Mouse (Mus musculus) forebrain, embryonic 13.5 days (tissue): ENCODE data around the gene Sectm1b. TPM values are rescaled to one million over a fixed set of nuclear protein-coding genes. Genes with fewer than 3 reads are reported as not detected.
"Not testable (repeated sequence)": the region's sequence is repeated elsewhere in the genome, so short reads cannot be mapped to it uniquely, and the experiment has no call there.

ENCODE experiments used
- ATAC-seq: fragments of 200-750 bp; cut with Nextera tagmentation; 2 replicates; pipeline ENCODE4 v1.8.0; 2017
- H3K27ac ChIP-seq: fragments of 300-500 bp; sonication (generic); 2 replicates; pipeline ENCODE4 v1.5.1; 2015; ENCODE audit warnings: inconsistent platforms, mild to moderate bottlenecking, moderate library complexity
- H3K27me3 ChIP-seq: fragments of 300-500 bp; sonication (generic); 2 replicates; pipeline ENCODE4 v1.6.1; 2015; ENCODE audit warnings: mild to moderate bottlenecking, inconsistent platforms
- H3K36me3 ChIP-seq: fragments of 300-500 bp; sonication (generic); 2 replicates; pipeline ENCODE4 v1.6.1; 2015; ENCODE audit warnings: mild to moderate bottlenecking, inconsistent platforms; ENCODE audit not compliant: poor library complexity, severe bottlenecking
- H3K4me1 ChIP-seq: fragments of 300-500 bp; sonication (generic); 2 replicates; pipeline ENCODE4 v1.6.1; 2015; ENCODE audit warnings: inconsistent platforms
- H3K4me2 ChIP-seq: fragments of 300-500 bp; sonication (generic); 2 replicates; pipeline ENCODE4 v1.6.1; 2015; ENCODE audit warnings: inconsistent platforms, mild to moderate bottlenecking, moderate library complexity
- H3K4me3 ChIP-seq: fragments of 300-500 bp; sonication (generic); 2 replicates; pipeline ENCODE4 v1.5.1; 2015; ENCODE audit warnings: mild to moderate bottlenecking, inconsistent platforms
- H3K9ac ChIP-seq: fragments of 300-500 bp; sonication (generic); 2 replicates; pipeline ENCODE4 v1.6.1; 2015; ENCODE audit warnings: mild to moderate bottlenecking, inconsistent platforms
- H3K9me3 ChIP-seq: fragments of 300-500 bp; sonication (generic); replicated peaks from 2 replicates; pipeline ENCODE4 v1.6.1; 2016; ENCODE audit warnings: inconsistent platforms
- WGBS: fragments of 180-500 bp; shearing (Covaris S2); methylation state at CpG from one replicate; pipeline ENCODE4 v1.1.7; 2015; 5-methylcytosine and 5-hydroxymethylcytosine counted together
- polyA plus RNA-seq: library from polyadenylated mRNA; unstranded; fragments of >200 nt; fragmentation: Nextera tagmentation; extraction: Ambion mirVana; gene quantifications from 2 replicates; pipeline ENCODE4 v1.2.1, GENCODE M21; 2015

Sectm1b gene
- polyA plus RNA-seq, 1 experiment from 2014 or later, result not detected

DNA sequence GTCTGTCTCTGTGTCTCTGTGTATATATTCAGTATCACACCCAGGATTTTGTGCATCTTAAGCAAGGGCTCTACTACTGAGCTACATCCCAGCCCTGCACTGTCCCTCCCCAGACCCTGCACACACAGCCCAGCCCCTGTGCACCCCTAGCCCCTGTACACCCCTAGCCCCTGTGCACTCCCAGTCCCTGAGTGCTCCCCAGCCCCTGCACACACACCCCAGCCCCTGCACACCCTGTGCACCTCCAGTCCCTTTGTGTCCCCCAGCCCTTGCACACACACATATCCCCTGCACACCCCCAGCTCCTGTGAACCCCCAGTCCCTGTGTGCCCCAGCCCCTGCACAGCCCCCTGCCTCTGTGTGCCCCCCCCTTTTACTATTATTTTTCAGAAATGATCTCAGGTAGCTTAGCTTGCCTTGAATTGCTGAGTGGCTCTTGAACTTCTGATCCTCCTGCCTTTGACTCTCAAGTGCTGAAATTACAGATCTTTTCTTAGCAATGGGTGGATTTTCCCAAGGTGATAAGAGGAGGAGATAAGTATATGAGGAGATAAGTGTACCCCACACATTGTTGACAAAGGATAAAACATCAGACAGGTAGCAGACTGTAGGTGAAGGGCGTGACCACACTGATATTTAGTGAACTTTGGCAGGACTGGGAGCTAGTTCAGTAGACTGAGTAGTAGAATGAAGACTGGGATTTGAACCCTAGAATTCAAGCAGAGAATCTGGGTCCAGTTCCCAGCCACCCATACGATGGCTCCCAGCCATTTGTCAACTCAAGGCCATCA, 26.6 kb upstream of the Sectm1b start:
- H3K4me1 ChIP-seq, result no peaks in the 10 kb centered on the region
- H3K4me3 ChIP-seq, result no peak overlapping the region
- H3K9ac ChIP-seq, result no peak overlapping the region
- H3K27ac ChIP-seq, result no peak overlapping the region
- H3K36me3 ChIP-seq, result no peaks in the 10 kb centered on the region
- H3K9me3 ChIP-seq, result no peaks in the 10 kb centered on the region
- no peak overlapping the region for H3K4me2 ChIP-seq
- ATAC-seq, result no peak
- H3K27me3 ChIP-seq, result no peaks in the 10 kb centered on the region
- 85% methylated on average over 2 of the region's 2 CpGs for WGBS

DNA sequence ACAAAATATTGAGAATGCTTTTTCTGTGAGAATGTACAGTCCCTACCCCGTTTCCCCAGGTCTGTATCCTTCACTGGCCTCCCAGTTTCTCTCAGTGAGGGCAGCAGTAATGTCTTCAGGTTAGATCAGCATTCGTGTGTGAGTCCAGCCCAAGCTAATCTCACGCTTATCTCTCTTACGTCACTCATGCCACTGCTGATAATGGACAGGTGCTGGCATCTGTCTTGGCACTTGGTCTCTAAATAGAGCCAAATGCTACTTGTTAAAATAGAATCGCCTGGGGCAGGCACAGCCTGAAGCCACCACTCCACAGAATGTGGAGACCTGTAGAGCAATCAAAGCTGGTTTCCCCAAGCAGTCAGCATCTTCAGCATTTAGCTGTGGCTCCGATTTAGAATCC, 25.6 kb upstream of the Sectm1b start:
- Histone ChIP-seq H3K27ac (no peak overlapping the region), H3K9ac (no peak overlapping the region), H3K9me3 (no peaks in the 10 kb centered on the region), H3K27me3 (no peaks in the 10 kb centered on the region), H3K4me2 (no peak overlapping the region), H3K36me3 (no peaks in the 10 kb centered on the region), H3K4me3 (no peak overlapping the region), H3K4me1 (no peaks in the 10 kb centered on the region)
- no peak for ATAC-seq
- WGBS, result 86% methylated on average over 6 of the region's 6 CpGs

DNA sequence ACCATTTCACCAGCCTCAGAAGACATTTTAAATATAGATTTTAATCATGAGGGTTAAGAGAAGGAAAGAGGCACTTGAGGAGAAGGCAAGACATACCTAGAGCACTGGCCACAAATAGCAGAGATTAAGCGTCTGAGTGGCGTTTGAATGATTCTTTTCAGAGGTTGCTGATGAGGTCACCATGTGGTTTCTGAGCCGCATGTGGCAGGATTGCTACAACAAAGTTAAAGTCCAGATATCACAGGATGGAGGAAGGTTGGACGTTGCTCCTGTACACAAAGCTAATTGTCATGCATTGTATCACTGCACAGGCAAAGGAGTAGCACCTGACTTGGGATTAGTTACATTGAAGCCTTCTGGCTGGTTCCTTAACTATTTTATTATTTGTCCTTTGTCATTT, 22.9 kb upstream of the Sectm1b start:
- no peak overlapping the region for H3K9ac ChIP-seq
- H3K4me2 ChIP-seq, result no peak overlapping the region
- H3K9me3 ChIP-seq, result no peaks in the 10 kb centered on the region
- no peak for ATAC-seq
- WGBS, result 42% methylated on average over 4 of the region's 4 CpGs
- H3K4me3 ChIP-seq, result no peak overlapping the region
- H3K27me3 ChIP-seq, result no peaks in the 10 kb centered on the region
- no peak overlapping the region for H3K27ac ChIP-seq
- no peaks in the 10 kb centered on the region for H3K36me3 ChIP-seq
- H3K4me1 ChIP-seq, result no peaks in the 10 kb centered on the region

DNA sequence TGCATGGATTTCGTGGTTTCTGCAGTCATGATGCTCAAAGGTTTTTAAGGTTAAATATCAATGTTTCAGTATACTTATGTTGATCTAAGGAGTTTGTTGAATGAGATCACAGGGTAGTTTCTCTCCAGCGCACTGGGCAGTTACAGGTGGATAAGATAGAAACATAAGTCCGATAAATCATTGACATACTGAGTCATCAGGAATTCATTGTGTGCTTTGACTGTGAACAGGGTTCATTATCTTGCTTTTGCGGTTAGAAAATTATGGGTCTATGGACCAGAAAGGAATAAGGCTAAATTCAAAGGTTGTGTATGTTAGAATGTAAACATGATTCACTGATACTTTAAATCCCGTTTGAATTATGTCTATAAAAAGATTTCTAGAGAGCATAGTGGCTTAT, 21.8 kb upstream of the Sectm1b start:
- Histone ChIP-seq H3K27me3 (no peaks in the 10 kb centered on the region), H3K4me3 (no peak overlapping the region), H3K4me2 (no peak overlapping the region), H3K9me3 (no peaks in the 10 kb centered on the region), H3K36me3 (no peaks in the 10 kb centered on the region), H3K4me1 (no peaks in the 10 kb centered on the region), H3K27ac (no peak overlapping the region), H3K9ac (no peak overlapping the region)
- WGBS, result 85% methylated on average over 5 of the region's 5 CpGs
- no peak for ATAC-seq

DNA sequence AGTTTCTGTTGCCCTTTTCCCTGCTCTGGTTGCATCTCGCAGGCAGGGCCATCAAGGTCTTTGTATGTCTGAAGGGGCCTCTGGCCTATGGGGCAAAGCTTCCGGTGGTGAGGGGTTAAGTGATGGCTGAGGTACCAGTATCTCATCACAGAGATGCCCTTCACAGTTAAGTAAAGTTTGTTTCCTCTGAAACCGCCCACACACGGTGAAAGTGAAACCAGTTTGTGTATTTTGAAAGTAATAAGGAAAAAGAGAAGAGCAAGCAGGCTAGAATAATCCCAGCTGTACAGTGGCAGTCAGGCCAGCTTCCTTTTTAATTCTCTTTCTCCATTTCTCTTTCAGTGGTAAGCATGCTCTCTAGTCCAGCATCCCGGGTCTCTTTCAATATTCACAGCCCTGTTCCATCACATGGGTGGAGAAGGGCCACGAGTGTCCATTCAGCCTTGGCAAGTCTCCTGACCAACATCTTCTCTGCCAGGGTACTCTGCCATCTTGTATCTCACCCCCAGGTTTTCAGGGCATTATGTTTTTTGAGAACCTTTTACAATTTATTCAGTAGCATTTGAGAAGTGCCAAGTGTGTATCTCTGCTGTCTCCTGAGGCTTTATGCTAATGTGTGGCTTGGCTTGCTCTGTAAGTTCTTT, 19.6 kb upstream of the Sectm1b start:
- H3K4me3 ChIP-seq, result no peak overlapping the region

DNA sequence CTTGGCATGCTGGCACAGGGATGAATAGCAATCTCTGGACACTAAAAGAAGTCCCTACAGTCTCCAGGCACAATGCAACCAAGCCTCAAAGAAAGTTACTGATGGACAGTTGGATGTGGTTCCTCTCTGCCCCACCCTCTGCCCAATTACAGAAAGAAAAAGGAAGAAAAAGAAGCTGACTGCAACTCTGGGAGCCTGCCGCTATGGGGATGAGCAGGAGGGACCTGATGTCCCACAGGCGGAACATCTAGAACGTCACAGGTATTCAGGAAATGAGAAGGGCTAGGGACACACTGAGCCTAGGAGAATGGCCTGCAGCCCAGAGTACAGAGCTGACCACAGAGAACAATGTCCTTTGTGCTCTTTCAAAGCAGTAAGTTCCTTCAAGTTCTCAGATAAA, 18.9 kb upstream of the Sectm1b start:
- no peak for ATAC-seq
- Histone ChIP-seq H3K4me3 (no peak overlapping the region), H3K9ac (no peak overlapping the region), H3K27me3 (no peaks in the 10 kb centered on the region), H3K4me1 (no peaks in the 10 kb centered on the region), H3K4me2 (no peak overlapping the region), H3K36me3 (no peaks in the 10 kb centered on the region), H3K27ac (no peak overlapping the region), H3K9me3 (no peaks in the 10 kb centered on the region)
- WGBS, result 88% methylated on average over 3 of the region's 3 CpGs

More for the DNA sequence above, 19.6 kb upstream of the Sectm1b start:
- WGBS, result 82% methylated on average over 6 of the region's 6 CpGs
- Histone ChIP-seq H3K27ac (no peak overlapping the region), H3K9me3 (no peaks in the 10 kb centered on the region), H3K36me3 (no peaks in the 10 kb centered on the region), H3K4me2 (no peak overlapping the region), H3K4me1 (no peaks in the 10 kb centered on the region), H3K27me3 (no peaks in the 10 kb centered on the region), H3K9ac (no peak overlapping the region)
- ATAC-seq, result no peak

DNA sequence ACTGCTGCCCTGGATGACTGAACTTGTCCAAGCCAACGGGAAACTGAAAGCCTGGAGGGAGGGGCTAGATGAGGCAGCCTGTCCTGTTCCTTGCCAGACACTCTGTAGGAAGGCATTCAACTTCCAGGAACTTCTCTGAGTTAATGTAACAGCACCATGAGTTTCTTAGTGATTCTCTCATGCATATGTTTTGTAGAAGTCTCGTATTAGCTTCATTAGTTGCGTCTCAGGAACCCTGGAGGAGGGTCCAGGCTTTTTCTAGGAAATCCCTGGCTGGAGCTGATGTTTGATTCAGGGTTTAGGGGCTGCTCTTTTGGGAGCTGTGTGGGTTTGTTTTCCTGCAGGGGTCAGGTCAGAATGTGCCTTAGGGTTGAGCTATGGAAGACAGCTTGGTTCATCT, 17.8 kb upstream of the Sectm1b start, which contains the start of gene Sectm1a:
TSS of gene Sectm1a (minus strand) at position 101 of the 400 bp plus-strand sequence.
- Histone ChIP-seq H3K9ac (no peak within 1 kb of the TSS), H3K4me3 (no peak within 1 kb of the TSS), H3K9me3 (no peaks in the 10 kb centered on the region), H3K27me3 (no peaks in the 10 kb centered on the region), H3K36me3 (no peaks in the 10 kb centered on the region), H3K4me2 (no peak within 1 kb of the TSS), H3K4me1 (no peaks in the 10 kb centered on the region), H3K27ac (no peak within 1 kb of the TSS)
- WGBS, result 76% methylated on average over 3 of the region's 3 CpGs
- no peak for ATAC-seq

DNA sequence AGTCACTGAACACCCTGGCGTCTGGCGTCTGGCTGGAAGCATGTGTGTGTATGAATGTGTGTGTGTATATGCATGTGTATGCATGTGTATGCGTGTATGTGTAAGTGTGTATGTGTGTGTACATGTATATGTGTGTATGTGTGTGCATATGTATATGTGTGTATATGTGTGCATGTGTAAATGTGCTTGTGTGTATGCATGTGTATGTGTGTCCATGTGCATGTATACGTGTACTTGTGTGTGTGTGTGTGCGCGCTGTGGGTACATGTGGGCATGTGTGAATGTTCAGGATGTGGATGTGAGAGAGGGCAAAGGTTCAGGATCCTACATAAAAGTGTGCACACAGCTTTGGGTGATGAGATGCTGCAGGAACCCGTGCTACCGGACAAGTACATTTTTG, 17.0 kb upstream of the Sectm1b start:
- 94% methylated on average over 8 of the region's 8 CpGs for WGBS
- no peak overlapping the region for H3K9ac ChIP-seq
- no peak for ATAC-seq
- no peaks in the 10 kb centered on the region for H3K4me1 ChIP-seq
- no peak overlapping the region for H3K4me3 ChIP-seq
- H3K9me3 ChIP-seq, result no peaks in the 10 kb centered on the region
- H3K36me3 ChIP-seq, result no peaks in the 10 kb centered on the region
- no peak overlapping the region for H3K4me2 ChIP-seq
- H3K27me3 ChIP-seq, result no peaks in the 10 kb centered on the region
- H3K27ac ChIP-seq, result no peak overlapping the region

DNA sequence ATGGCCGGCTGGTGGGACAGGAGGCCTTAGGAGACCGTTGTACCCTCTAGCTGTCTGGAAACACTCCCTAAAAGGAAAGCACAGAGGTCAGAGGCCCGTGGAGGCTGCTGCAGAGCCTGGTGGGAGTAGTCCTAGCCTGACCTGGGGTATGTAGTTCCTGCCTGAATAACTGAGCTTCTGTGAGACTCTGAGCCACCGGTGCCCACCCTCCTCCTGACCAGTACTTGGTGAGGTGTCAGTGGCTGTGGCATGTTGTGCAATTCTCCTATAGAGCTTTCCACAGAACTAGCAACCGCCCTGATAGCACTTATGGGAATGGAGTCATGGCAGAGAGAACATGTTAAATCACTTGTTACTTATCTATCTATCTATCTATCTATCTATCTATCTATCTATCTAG, 12.3 kb upstream of the Sectm1b start:
- no peaks in the 10 kb centered on the region for H3K4me1 ChIP-seq
- 81% methylated on average over 5 of the region's 5 CpGs for WGBS
- no peak overlapping the region for H3K27ac ChIP-seq
- H3K36me3 ChIP-seq, result no peaks in the 10 kb centered on the region
- no peaks in the 10 kb centered on the region for H3K9me3 ChIP-seq
- H3K4me2 ChIP-seq, result no peak overlapping the region
- no peak overlapping the region for H3K4me3 ChIP-seq
- ATAC-seq, result no peak
- H3K27me3 ChIP-seq, result no peaks in the 10 kb centered on the region
- H3K9ac ChIP-seq, result no peak overlapping the region

DNA sequence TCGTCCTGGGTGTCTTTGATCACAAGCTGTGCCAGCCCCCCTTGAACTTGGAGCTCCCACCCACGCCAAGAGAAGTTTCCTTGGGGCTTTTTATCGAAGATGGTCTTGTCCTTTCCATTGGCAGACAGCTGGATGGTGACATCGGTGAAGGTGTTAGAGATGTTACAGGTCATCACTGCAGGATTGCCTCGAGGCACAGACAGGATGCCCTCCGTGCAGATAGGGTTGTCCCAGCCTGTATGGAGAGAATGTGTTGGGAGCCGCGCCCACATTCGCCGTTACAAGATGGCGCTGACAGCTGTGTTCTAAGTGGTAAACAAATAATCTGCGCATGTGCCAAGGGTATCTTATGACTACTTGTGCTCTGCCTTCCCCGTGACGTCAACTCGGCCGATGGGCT, 6.3 kb upstream of the Sectm1b start:
- not testable (repeated sequence) for H3K4me1 ChIP-seq, H3K4me2 ChIP-seq, H3K36me3 ChIP-seq, H3K9me3 ChIP-seq, H3K27ac ChIP-seq, H3K4me3 ChIP-seq, H3K27me3 ChIP-seq, H3K9ac ChIP-seq, ATAC-seq
- WGBS, result 94% methylated on average over 12 of the region's 16 CpGs

DNA sequence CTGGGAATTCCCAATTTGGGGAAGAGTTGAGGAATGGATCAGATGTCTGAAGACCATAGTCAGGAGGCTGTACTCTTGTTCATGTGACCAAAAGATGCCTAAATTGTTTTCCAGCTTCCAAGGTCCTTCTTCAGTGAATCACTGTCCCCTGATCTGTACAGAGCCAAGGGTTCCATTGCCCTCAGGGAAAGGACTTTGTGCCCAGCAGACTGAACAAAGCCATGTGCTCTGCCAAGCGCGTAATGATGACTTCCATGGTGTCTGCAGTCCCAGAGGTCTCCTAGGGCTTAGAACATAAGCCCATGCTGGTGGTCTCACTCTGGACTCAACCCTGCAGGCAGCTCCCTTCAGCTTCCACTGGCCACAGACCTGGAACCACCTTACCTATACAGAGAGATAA, 4.5 kb upstream of the Sectm1b start:
- Histone ChIP-seq H3K9ac (no peak overlapping the region), H3K27ac (no peak overlapping the region), H3K4me2 (no peak overlapping the region), H3K4me3 (no peak overlapping the region), H3K4me1 (no peaks in the 10 kb centered on the region), H3K27me3 (no peaks in the 10 kb centered on the region), H3K36me3 (no peaks in the 10 kb centered on the region), H3K9me3 (no peaks in the 10 kb centered on the region)
- 93% methylated on average over 2 of the region's 2 CpGs for WGBS
- ATAC-seq, result no peak

DNA sequence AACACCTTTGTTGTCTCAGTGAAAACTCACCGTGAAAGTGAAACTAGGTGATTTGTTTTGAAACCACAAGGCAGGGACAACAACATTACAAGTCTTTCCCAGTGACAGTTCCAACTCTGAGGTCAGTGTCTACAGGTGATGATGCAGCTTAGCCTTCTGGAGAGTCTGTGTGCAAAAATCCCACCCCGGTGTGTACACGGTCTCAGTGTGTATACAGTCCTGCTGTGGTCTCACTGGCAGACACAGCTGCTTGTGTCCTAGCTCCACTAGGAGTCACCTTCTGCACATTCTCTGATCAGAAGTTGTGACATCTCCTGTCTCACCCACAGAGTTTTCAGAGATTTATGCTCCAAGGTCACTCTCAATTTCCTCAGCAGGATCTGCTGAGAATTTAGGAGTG, 828 bp upstream of the Sectm1b start:
- H3K4me1 ChIP-seq, result no peaks in the 10 kb centered on the region
- H3K36me3 ChIP-seq, result no peaks in the 10 kb centered on the region
- H3K27me3 ChIP-seq, result no peaks in the 10 kb centered on the region
- no peak overlapping the region for H3K9ac ChIP-seq
- H3K9me3 ChIP-seq, result no peaks in the 10 kb centered on the region
- no peak for ATAC-seq
- no peak overlapping the region for H3K4me2 ChIP-seq
- no peak overlapping the region for H3K27ac ChIP-seq
- WGBS, result 89% methylated on average over 3 of the region's 3 CpGs
- no peak overlapping the region for H3K4me3 ChIP-seq

DNA sequence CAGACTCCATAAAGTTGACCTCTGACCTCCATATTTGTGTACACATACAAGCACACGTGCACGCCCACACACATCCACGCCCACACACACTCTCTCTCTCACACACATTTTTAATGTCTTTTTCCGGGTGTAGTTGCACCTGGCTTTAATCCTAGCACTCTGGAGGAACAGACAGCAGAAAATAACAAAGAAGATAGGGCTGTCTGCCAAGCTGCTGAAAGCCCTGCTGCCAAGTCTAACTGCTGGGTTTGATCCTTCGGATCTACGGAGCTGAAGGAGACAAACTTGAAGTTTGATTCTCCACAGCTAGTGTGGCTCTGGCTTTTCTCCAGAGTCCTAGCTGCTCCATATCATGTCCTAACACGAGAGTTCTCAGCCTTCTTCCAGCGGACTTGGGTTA, 1.8 kb downstream of the Sectm1b start:
- H3K9ac ChIP-seq, result no peak overlapping the region
- ATAC-seq, result no peak
- no peak overlapping the region for H3K4me3 ChIP-seq
- no peaks in the 10 kb centered on the region for H3K4me1 ChIP-seq
- no peak overlapping the region for H3K27ac ChIP-seq
- no peaks in the 10 kb centered on the region for H3K36me3 ChIP-seq
- H3K4me2 ChIP-seq, result no peak overlapping the region
- WGBS, result 78% methylated on average over 8 of the region's 8 CpGs
- H3K9me3 ChIP-seq, result no peaks in the 10 kb centered on the region
- H3K27me3 ChIP-seq, result no peaks in the 10 kb centered on the region
